Mouse (Mus musculus): ENCODE results near the gene Pard6b.
"Not testable (repeated sequence)": the region's sequence is repeated elsewhere in the genome, so short reads cannot be mapped to it uniquely, and the experiment has no call there.

Gene Pard6b

DNA sequence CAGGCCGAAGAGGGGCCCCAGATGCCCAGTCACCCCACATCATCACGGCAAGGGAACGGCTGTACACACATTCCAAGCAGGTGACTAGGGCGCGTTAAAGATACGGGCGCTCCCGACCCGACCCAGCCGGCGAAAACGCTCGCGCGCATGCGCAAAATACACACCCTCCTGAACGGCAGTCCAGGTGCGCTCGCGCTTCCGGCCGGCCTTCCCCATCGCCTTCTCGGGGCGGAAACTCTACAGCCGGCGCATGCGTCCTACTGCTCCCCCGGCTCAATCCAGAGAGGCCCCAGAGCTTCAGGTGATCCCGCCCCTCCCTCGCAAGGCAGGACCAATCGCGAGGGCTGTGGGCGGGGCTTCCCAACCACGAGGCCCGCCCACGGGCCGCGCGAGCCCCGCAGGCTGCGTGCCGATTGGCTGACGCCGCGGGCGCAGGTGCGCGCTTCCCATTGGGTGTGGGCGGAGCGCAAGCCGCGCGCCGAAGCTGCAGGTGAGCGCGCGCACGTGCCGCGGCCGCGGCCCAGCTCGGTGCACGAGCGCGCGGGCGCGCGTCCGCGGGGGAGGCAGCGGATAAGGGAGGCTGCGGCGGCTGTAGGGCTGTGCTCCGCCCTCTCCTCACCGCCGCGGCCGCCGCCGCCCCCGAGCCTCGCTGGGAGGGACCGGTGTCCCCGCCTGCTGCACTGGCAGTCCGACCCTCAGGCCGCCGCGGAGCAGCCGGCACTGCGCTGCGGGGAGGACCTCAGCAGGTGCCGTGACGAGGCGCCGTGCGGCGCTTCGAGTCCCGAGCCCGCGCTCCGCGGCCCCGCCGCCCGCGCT is at the start of gene Pard6b:
Gene Pard6b, plus strand, starts transcription at position 574 of the 816 bp plus-strand sequence.
- DNase-seq (ENCODE audit: low read depth, low spot score), result peak; percentile 99

DNA sequence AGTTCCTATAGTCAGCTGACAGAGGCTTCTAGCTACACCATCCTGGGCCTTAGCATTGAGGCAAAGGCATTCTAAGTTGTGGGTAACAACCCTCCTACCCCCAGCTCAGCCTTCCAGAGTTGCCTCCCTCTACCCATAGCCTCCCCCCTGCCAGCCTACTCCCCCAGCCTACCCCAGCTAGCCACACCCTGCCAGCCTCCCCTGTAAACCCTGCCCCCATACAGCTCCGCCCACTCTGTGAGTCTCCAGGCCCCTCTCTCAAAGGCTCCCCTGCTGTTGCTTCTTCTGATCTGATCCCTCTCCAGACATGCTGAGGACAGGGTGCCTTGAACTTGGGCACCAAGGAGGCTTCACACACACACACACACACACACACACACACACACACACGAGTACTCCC is 49.0 kb upstream of the Pard6b start:
- DNase-seq (ENCODE audit: low read depth, low spot score), result no peak

DNA sequence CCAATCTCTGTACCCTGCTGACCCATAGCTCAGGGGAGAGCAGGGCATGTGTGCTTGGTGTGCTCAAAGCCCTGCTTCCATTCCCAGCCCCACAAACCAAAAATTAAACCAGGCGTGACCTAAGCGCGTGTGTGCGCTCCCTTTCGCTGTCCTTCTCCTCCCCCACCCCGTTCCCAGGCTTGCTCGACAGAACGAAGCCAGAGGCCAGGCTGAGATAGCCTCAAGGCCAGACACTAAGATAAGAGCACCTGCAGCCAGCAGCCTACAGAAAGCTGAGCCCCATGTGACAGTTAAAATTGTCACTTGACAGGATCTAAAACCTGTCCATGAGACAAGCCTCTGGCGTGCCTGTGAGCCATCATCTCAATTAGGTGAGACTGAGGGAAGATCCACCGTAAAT is 46.9 kb upstream of the Pard6b start:
- DNase-seq (ENCODE audit: low read depth, low spot score), result no peak

DNA sequence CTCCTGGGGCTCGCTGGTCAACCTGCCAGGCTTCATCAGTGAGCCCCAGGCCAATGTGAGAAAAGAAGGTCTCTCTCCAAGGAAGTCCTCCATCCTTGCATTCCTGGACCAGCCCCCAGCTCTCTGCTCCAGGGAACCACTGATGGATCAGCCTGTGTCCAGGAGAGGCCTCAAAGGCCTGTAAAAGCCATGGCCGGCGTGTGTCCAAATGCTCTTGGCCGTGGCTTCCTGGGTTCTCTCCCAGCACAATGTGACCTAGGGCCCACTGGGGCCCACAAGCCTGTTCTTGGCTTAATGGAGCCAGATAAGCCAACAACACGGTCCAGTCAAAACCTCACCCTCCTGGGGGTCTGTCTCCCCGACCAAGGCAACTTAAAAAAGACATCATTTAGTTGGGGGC is 44.9 kb upstream of the Pard6b start:
- no peak for DNase-seq (ENCODE audit: low read depth, low spot score)

DNA sequence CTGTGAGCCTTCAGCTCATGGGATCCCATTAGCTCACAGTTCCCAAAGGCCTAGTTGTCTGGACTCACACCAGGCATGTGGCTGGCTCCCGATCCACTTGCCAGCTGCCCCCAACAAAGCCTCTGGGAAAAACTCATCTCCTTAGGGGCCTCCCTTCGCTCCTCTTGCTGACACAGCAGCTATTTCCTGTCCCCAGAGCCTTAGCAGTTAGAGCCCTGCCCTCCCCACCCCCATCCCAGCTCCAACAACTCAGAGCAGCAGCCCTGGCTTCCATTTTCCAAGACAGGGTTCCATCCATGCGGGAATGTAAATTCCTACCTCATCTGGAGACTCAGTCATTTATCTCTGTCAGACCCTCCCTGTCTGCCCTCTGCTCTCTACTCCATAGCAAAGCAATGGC is 43.7 kb upstream of the Pard6b start:
- no peak for DNase-seq (ENCODE audit: low read depth, low spot score)

DNA sequence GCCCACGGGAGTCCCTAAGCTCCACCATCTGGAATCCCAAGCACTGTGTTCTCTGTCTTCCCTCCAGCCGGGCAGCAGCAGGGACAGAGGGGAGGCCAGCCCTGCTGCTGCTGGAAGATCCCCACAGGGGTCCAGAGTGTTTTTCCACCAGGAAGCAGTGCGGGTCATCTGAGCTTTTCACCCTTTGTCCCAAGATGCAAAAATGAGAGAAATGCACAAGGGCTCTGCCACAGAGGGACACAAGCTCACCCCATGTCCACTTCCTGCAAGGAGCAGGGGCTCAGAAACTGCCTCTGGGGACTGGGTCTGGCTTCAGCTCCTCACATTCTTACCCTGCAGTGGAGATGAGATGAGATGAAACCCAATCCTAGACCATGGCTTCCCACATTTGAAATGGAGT is 40.1 kb upstream of the Pard6b start:
- DNase-seq (ENCODE audit: low read depth, low spot score), result no peak

DNA sequence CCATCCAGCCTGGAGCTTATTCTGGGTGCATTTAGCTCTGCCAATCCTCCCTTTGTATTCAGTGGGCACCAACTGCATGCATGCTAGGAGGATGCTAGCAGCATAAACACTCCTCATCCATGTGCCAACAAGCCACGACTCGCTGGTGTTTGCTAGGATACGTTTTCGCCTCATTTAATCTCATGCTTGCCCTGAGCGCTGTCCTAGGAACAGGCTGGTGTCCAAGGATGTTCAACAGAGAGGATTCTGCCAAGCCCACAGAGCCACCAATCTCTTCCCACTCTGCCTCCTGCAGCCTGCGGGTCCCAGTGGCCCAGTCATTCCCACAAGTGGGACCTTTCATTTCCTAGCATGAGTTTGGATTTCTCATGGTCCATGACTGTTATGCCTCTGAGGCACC is 38.8 kb upstream of the Pard6b start:
- DNase-seq (ENCODE audit: low read depth, low spot score), result no peak

DNA sequence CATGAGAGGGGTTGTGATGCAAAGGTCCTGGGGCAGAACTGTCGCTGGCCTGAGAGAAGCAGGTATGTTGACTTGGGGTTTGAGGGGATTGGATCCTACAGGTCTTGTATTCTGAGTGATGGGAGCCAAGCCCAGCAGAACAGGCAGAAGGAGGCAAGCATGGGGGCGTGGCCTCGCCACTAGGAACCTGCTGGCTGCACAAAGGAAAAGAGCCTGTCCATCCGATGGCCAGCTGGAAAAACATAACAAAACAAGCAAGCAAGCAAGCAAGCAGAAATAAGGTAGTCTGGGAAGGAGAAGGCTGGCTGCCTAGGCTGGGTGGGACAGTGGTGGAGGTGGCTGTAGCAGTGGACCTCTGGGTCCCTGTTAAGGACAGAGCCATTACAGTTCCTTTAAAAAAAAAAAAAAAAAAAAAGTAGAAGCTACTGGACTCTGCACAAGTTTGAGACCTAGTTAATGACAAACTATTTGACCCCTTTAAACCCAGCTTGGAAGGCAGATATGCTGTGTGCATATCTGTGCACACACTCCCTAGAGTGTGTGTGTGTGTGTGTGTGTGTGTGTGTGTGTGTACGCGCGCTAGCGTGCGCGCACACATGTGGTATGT is 36.0 kb upstream of the Pard6b start:
- no peak for DNase-seq (ENCODE audit: low read depth, low spot score)

DNA sequence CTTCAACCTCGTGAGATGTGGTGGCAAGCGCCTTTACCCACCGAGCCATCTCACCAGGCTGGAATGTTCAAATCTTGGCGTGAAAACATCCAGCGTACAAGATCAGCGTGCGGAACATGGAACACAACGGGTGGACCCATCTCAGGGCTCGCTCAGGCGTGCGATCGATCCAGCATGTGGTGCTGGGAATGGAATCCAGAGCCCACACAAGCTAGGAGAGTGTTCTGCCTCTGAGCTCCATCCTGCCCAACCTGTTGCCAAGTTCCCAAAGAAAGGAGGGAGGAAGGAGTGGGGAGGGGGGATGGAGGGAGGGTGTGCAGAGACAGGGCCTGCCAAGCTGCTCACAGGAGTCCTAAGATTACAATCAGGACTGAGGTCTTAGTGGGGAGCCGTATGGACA is 35.4 kb upstream of the Pard6b start:
- DNase-seq (ENCODE audit: low read depth, low spot score), result no peak

DNA sequence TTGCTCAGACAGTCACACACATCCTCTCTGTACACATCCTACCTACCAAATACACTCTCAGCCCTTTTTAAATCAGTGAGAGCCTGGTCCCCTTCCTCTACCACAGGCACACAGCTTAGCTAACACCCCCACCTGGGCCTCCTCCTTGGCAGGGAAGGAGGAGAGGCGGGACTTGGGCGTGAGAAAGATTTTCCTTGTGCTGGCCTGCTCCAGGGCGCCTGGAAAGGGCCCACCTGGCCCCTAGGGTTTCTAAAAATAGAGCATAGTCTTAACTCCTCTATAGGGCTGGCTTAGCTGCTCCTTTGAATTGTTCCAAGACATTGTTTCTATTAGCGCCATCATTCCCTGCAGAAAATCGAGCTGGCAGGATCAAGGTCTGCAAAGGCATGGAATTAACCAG is 35.0 kb upstream of the Pard6b start:
- DNase-seq (ENCODE audit: low read depth, low spot score), result no peak

DNA sequence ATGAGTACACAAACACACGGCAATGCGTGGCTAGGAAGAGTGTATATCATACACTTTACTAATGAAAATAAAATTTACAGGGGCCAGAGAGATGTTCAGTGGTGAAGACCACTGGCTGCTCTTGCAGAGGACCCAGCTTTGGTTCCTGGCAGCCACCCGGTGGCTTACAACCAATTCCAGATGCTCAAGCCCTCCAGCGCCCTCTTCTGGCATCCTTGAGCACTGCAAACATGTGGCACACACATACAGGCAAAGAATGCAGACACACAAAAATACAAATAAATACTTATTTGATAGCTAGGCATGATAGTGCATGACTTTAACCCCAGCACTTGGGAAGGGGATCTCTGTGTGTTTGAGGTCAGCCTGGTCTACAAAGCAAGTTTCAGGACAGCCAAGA is 34.3 kb upstream of the Pard6b start:
- peak; percentile 82 for DNase-seq (ENCODE audit: low read depth, low spot score)

DNA sequence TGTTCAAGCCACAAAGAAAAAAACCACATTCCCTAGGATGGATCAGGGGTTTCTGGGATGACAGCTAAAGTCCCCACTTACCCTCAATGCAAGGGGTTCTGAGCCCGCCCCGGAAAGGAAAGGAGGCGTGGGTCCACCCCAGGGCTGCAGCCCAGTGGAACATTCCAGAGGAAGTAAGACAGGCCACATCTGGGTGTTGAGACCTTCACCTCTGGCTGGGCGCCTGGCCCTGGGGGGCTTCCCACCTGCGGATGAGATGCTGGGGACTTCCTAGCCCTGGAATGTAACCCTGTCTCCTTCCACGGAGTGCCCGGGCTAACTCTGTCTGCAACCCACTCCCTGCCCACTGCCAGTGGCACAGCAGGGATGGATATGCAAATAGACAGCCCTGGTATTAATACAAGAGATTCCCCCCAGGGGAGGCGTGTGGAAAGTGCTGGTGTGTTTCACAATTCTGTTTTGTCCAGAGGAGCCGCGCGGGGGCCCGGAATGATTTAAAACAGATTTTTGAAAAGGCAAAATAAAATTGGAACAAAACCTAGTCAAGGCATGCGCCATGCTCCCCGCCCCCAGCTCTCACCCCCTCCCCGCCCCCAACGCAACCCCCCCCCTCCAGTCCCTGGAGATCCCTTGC is 31.7 kb upstream of the Pard6b start:
- no peak for DNase-seq (ENCODE audit: low read depth, low spot score)

DNA sequence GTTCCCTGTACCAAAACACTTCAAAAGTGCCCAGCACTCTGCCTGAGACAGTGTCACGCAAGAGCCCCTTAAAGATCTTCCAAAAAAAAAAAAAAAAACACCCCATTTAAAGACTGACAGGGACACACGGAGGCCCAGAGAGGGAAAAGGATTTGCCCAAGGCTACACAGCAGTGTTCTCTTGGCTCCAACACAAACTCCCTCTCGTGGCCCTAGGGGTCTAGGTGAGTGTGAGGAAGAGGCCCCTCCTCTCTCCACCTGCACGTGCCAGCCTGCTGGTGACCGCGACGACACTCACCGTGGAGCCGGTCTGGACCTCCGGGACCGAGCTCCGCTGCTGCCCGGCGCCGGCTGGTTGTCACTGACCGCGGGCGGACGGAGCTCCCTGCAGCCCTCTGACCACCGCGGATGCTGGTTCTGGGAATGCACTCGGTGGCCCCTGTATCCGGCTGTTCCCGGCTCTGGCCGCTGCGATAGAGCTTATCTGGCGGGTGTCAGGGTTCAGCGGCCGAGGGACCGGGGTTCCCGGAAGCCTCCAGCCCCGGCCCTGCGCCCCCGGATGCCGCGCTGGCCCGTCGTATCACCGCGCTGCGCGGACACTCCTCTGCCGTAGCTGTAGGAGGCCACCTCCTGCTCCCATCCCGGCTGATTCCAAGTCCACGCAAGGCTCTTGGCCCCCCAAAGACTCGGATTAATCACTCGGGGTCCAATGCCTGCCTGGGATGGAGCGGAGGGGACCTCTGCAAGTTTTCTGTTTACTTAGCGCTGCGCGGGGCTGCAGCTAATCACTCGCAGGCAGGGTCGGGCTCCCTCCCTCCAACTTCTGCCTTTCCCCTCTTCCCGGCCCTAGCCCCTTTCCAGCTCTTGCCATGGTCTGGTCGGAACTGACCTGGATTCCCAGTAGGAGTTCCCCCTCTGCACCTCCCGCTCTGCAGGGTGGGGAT is 30.5 kb upstream of the Pard6b start:
- no peak for DNase-seq (ENCODE audit: low read depth, low spot score)

DNA sequence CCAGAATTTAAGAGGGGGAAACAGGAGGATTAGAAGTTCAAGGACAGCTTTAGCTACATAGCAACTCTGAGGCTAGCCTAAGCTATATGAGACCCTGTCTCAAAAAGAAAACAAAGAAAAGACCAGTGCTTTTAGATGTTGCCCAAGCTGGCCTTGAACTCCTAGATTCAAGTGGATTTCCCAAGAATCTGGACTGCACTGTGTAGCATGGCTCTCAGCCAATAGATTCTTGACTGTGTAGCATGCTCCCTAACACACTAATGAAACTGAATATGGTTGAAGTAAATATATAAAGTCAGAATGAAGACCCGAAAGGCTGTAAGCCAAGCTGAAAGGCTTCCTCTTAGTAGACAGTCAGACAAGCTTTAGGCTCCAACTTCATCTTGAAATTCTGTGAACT is 28.6 kb upstream of the Pard6b start:
- DNase-seq (ENCODE audit: low read depth, low spot score), result no peak

DNA sequence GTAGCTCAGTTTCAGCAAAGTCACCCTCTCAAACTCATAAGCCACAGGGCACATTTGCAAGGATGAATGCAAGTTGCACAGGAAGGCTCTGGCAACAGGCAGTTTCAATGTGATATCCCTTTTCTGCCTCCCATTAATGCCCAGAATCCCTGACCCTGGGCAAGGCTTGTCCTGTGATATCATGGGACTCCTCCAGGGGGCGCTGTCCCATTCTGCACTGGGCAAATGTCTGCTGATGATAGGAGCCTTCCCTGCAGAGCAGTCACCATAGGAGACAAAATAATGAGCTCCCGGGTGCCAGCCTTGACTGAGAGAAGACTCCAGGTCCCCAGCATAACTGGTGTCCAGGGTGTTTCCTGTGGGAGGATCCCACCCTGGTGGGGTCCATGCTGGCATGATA is 28.1 kb upstream of the Pard6b start:
- DNase-seq (ENCODE audit: low read depth, low spot score), result peak; percentile 53

DNA sequence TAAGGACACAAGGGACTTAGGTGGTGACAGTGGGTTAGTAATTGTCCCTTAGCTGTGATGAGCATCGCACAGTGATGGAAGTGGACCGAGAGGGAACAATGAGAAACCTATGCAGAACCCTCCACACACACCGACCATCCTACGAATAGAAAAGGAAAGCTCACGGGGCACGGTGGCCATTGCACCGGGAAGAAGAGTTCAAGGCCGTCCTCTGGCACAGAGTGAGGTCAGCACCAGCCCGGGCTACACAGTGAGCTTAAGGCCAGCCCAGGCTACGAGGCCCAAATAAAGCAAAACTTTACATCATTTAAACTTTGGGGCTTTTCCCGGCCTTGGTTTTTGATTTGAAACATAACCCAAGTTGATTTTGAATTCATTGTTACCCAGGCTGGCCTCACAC is 26.7 kb upstream of the Pard6b start:
- no peak for DNase-seq (ENCODE audit: low read depth, low spot score)

DNA sequence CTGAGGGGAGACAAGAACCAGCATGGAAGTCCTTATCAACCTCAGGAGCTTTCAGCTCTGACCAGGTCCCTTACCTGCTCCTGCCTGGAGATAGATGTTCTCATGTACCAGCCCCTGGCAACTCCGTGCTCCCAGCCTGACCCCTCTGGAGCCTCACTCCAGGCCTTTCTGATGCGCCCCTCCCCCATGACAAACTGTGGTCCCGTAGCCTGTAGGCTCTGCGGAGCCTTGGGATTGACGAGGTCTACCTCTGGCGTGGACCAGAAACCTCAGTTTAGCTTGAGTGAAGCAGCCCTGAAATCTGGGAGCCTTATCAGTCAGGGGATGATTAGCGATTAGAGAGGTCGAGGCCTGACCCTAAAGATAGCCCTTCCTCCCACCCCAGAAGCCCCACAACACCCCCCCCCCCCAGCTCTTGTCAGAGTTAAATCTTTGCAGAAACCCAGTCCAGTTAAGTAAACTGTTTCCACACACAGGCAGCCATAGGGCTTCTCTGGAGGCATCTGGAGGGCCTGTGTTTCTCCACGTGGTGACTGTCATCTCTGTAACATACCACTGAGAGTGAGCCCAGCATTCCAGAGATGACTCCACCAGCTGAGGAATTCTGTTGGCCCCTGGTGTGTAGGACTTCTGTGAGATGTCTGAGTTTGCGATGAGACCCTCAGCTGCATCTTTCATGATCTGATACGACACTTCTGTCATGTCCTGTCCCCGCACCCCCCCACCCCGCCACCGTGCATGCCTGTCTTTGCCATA is 24.7 kb upstream of the Pard6b start:
- no peak for DNase-seq (ENCODE audit: low read depth, low spot score)

DNA sequence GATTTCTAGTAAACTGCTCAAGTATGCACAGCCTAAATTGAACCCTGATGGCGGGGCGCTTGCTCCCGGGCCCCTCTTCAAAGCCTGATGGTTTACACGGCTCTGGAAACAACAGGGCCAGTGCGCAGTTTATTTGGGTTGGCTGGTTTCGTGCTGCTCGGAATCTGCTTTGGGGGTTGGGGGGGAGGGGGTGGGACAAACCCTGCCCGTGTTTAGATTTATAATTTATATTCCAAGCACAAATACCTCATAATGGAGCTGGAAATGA is 24.2 kb upstream of the Pard6b start:
- no peak for DNase-seq (ENCODE audit: low read depth, low spot score)

DNA sequence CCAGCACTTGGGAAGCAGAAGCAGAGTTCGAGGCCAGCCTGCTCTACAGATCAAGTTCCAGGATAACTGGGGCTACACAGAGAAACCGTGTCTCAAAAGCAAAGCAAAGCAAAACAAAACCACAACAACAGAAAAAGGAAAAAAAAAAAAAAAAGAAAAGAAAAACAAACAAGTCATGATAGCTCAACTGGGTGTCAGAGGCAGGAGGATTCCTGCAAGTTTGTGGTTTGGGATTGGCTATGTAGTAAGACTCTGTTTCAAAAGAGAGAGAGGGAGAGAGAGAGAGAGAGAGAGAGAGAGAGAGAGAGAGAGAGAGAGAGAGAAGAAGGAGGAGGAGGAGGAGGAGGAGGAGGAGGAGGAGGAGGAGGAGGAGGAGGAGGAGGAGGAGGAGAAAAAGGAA is 22.9 kb upstream of the Pard6b start:
- not testable (repeated sequence) for DNase-seq (ENCODE audit: low read depth, low spot score)

DNA sequence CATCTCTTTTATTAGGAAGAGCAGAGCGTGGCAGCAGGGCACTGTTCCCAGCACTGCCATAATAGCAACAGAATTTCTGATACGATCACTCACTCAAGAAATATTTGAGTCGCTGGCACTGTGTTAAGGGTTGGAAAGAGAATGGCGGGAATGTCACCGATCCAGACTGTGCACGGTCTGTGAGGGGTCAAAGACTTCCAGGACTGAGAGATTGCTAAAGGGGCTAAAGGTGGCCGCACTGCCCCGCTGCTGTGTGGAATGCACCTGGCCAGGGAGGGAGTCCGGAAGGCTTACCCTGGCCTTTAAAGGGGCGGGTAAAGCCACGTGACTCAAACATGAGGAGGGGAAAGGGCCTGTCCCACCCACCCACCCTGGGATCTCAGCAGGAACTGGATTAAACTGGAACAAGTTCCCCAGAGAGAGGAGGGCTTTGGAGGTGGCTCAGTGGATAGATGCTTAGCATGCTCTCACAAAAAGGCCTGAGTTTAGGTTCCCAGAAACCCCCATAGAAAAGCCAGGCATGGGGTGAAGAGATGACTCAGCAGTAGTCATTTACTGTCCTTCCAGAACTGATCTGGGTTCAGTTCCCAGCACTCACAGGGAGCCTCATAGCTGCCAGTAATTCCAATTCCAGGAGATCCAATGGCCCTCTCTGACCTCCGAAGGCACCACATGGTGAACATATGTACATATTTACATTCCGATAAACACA is 22.2 kb upstream of the Pard6b start:
- DNase-seq (ENCODE audit: low read depth, low spot score), result peak; percentile 80
